Mouse (Mus musculus) neutrophil, adult 5-6 weeks (primary cell): ENCODE measurements around the gene C1qtnf1. TPM values are rescaled to one million over a fixed set of nuclear protein-coding genes. Genes with fewer than 3 reads are reported as not detected.
A peak's percentile ranks its signal among the peaks of the same experiment; 100 is the strongest.
"Not testable (repeated sequence)": the region's sequence is repeated elsewhere in the genome, so short reads cannot be mapped to it uniquely, and the experiment has no call there.

Experiments used
- ATAC-seq: fragments of 151-379, 151-347 bp; 2 replicates; pipeline ENCODE4 v1.8.0; 2017; ENCODE audit warnings: mild to moderate bottlenecking, moderate TSS enrichment; ENCODE audit not compliant: insufficient number of reproducible peaks, poor library complexity, low FRiP score, severe bottlenecking; ENCODE audit errors: extremely low read depth
- total RNA-seq: library from RNA; stranded (forward); fragments of 200-1000 nt; gene quantifications from 2 replicates; pipeline ENCODE4 v1.2.3, GENCODE M21; 2017

Gene C1qtnf1
- not detected in 2 replicates for total RNA-seq

GRCm38 (mm10) chr11:118427986-118428385 lies at the start of gene C1qtnf1:
Gene C1qtnf1, plus strand, starts transcription at chr11:118428203.
- no peak for ATAC-seq

- ATAC-seq: no peak
Observed at GRCm38 (mm10) chr11:118378656-118379055, 49.3 kb upstream of the C1qtnf1 start.

- peak; percentile 89 for ATAC-seq
Observed at GRCm38 (mm10) chr11:118379251-118380009, 48.6 kb upstream of the C1qtnf1 start.

- not testable (repeated sequence) for ATAC-seq
Observed at GRCm38 (mm10) chr11:118387816-118388215, 40.2 kb upstream of the C1qtnf1 start.

GRCm38 (mm10) chr11:118393991-118394390 lies 34.0 kb upstream of the C1qtnf1 start:
- no peak for ATAC-seq

GRCm38 (mm10) chr11:118394538-118394937 lies 33.5 kb upstream of the C1qtnf1 start:
- no peak for ATAC-seq

GRCm38 (mm10) chr11:118397806-118398530 lies 30.0 kb upstream of the C1qtnf1 start:
- ATAC-seq: no peak

- no peak for ATAC-seq
Observed at GRCm38 (mm10) chr11:118399891-118400565, 28.0 kb upstream of the C1qtnf1 start.

- no peak for ATAC-seq
Observed at GRCm38 (mm10) chr11:118400566-118400936, 27.5 kb upstream of the C1qtnf1 start.

GRCm38 (mm10) chr11:118401195-118401594 lies 26.8 kb upstream of the C1qtnf1 start:
- ATAC-seq: no peak

- ATAC-seq: peak; percentile 26; the same call in 1 of the 2 replicates
Observed at GRCm38 (mm10) chr11:118401760-118402280, 26.2 kb upstream of the C1qtnf1 start, which contains the start of gene Lgals3bp. Gene Lgals3bp, minus strand, starts transcription at chr11:118402092.

GRCm38 (mm10) chr11:118403183-118403582 lies 24.8 kb upstream of the C1qtnf1 start:
- no peak for ATAC-seq

GRCm38 (mm10) chr11:118403951-118404899 lies 23.8 kb upstream of the C1qtnf1 start:
- ATAC-seq: no peak

GRCm38 (mm10) chr11:118405311-118405710 lies 22.7 kb upstream of the C1qtnf1 start:
- ATAC-seq: no peak

GRCm38 (mm10) chr11:118406521-118406920 lies 21.5 kb upstream of the C1qtnf1 start:
- ATAC-seq: no peak

GRCm38 (mm10) chr11:118407318-118407910 lies 20.6 kb upstream of the C1qtnf1 start:
- ATAC-seq: no peak

GRCm38 (mm10) chr11:118408051-118408740 lies 19.8 kb upstream of the C1qtnf1 start:
- no peak for ATAC-seq
